Mouse (Mus musculus): ENCODE data around the gene Gadl1. TPM values are rescaled to one million over a fixed set of nuclear protein-coding genes. Genes with fewer than 3 reads are reported as not detected.

Gene Gadl1
- polyA plus RNA-seq, 1 experiment from 2014 or later, result 0.54 TPM

DNA sequence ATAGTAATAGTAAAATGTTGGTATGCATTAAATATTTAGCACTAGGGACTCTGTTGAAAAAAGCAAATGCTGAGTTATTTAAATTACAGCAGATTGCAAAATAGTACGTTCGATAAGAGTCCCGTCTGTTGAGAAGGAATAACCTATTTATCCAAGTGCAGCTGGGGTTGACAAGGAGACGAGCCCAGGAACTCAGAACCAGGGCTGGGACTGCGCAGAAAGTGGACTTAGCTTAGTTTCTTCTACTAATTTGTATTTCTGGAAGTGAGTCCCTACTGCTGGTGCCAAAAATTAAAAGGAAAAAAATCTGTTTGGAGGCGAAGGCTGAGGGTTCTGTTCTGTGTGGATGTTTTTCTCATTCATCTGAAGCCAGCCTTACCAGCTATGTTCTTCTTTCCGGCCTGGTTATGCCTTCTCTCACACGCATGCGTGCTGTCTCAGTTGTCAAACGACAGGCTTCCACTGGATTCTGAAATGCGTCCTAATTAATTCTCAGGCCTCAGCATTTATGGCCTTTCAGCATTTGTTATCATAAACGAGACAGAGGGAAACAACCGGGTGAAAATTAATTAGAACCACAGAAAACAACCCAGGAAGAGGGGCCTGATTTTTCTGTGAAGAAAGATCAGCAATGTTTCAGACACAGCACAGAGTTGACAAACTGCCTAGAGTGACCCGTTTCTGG is 6.5 kb downstream of the Gadl1 start:
- Histone ChIP-seq H3K4me2 (no peak overlapping the region), H3K27me3 (ENCODE audit: insufficient read depth, low read length) (no peaks in the 10 kb centered on the region), H3K4me1 (ENCODE audit: insufficient read depth) (no peaks in the 10 kb centered on the region), H3K9ac (no peak overlapping the region), H3K9me3 (ENCODE audit: low read depth, low read length) (no peaks in the 10 kb centered on the region), H3K36me3 (ENCODE audit: insufficient read depth) (no peaks in the 10 kb centered on the region), H3K4me3 (ENCODE audit: low read depth, low read length) (no peak overlapping the region), H3K27ac (ENCODE audit: low read depth) (no peak overlapping the region)
- DNase-seq (peak; percentile 50), ATAC-seq (ENCODE audit: insufficient read depth) (no peak)
- 43% methylated on average over 14 of the region's 14 CpGs for WGBS
- no peak for TF ChIP-seq CTCF (IDR thresholded peaks at IDR 0.05; ENCODE audit: low read depth)

DNA sequence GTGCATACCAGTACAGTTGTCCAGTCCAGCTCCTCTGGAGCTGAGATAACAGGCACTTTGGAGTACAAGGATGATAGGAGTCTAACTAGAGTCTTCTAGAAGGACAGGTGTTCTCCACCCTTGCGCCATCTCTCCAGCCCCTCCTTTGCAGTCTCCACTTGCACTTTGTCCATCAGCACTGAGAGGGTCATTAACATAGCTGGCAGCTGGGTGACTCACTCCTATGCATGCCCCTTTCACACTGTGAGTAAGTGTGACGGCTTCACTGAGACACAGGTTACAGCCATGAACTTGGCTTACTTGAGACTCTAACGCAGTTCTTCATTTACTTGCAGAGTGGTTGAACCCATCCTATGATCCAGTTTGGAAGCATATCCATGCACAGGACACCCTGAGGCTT is 10.5 kb downstream of the Gadl1 start:
- H3K27ac ChIP-seq (ENCODE audit: low read depth), result no peak overlapping the region
- no peak for TF ChIP-seq CTCF (IDR thresholded peaks at IDR 0.05; ENCODE audit: low read depth)
- H3K27me3 ChIP-seq (ENCODE audit: insufficient read depth, low read length), result no peaks in the 10 kb centered on the region
- no peaks in the 10 kb centered on the region for H3K4me1 ChIP-seq (ENCODE audit: insufficient read depth)
- H3K36me3 ChIP-seq (ENCODE audit: insufficient read depth), result no peaks in the 10 kb centered on the region
- ATAC-seq (ENCODE audit: insufficient read depth) (no peak), DNase-seq (no peak)
- no peak overlapping the region for H3K4me3 ChIP-seq (ENCODE audit: low read depth, low read length)
- 86% methylated on average over 3 of the region's 3 CpGs for WGBS
- no peaks in the 10 kb centered on the region for H3K9me3 ChIP-seq (ENCODE audit: low read depth, low read length)
- H3K4me2 ChIP-seq, result no peak overlapping the region
- H3K9ac ChIP-seq, result no peak overlapping the region

DNA sequence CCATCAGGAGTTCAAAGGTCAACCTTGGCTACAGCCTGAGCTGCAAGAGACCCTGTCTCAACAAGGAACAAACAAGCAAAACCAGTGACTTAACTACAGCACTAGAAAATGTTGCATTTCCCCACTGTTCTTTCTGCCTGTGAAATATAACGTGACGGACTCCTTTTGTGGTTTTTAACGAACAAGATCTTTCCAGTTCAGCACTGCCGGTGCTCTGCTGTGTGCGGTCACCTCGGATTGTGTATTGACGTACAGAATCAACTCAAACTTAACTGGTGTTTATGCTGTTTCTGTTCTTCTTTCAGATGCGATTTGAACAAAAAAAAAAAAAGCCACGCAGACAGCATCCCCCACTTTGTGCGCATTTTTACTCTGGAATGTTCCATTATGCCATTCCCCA is 13.4 kb downstream of the Gadl1 start:
- TF ChIP-seq CTCF (IDR thresholded peaks at IDR 0.05; ENCODE audit: low read depth), result no peak
- Histone ChIP-seq H3K27ac (ENCODE audit: low read depth) (no peak overlapping the region), H3K36me3 (ENCODE audit: insufficient read depth) (no peaks in the 10 kb centered on the region), H3K27me3 (ENCODE audit: insufficient read depth, low read length) (no peaks in the 10 kb centered on the region), H3K9me3 (ENCODE audit: low read depth, low read length) (no peaks in the 10 kb centered on the region), H3K9ac (no peak overlapping the region), H3K4me1 (ENCODE audit: insufficient read depth) (no peaks in the 10 kb centered on the region), H3K4me3 (ENCODE audit: low read depth, low read length) (no peak overlapping the region), H3K4me2 (no peak overlapping the region)
- ATAC-seq (ENCODE audit: insufficient read depth) (no peak), DNase-seq (no peak)
- 89% methylated on average over 10 of the region's 10 CpGs for WGBS

DNA sequence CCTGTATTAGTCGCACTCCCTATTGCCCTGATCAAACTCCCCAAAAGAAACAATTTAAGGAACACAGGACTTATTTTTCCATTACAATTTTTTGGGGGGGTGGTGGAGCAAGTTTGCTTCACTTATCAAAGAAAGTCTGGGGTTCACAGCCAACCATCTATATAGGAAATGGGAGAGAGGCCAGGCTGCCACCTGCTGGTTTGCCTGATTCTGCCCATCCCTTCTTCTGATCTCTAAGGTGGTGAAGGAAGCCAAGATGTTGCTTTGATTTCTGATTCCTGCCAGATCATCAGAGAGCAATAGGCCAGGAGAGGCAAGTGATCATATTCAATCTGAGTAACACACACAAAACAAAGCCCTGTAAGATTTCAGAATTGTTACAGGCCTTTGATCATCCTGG is 14.8 kb downstream of the Gadl1 start:
- 92% methylated on average over 1 of the region's 1 CpGs for WGBS
- no peak overlapping the region for H3K27ac ChIP-seq (ENCODE audit: low read depth)
- no peak overlapping the region for H3K4me3 ChIP-seq (ENCODE audit: low read depth, low read length)
- H3K4me2 ChIP-seq, result no peak overlapping the region
- no peak for DNase-seq
- ATAC-seq (ENCODE audit: insufficient read depth), result no peak
- H3K9me3 ChIP-seq (ENCODE audit: low read depth, low read length), result no peaks in the 10 kb centered on the region
- H3K9ac ChIP-seq, result no peak overlapping the region
- no peaks in the 10 kb centered on the region for H3K4me1 ChIP-seq (ENCODE audit: insufficient read depth)
- TF ChIP-seq CTCF (IDR thresholded peaks at IDR 0.05; ENCODE audit: low read depth), result 0 out of 2 replicates have a peak, but pooled peaks have one; percentile 9
- H3K27me3 ChIP-seq (ENCODE audit: insufficient read depth, low read length), result no peaks in the 10 kb centered on the region
- H3K36me3 ChIP-seq (ENCODE audit: insufficient read depth), result no peaks in the 10 kb centered on the region

DNA sequence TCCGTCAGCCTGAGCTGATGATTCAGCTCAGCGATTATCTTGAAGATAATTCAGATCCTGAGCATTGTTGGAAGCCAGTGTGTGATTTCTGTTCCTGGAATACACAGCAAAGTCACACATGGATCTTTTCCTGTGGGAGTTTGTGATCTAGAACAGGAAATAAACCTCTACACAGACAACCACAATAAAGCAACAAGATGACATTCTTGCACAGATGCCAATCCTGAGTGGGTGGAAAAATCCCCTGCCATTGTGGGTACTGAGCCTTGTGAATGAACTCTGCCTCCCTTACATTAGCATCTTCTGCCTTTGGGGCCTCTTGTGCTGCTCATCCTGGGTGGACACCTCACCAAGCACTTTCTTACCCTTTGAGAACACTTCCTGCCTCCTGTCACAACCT is 22.5 kb downstream of the Gadl1 start:
- no peak for ATAC-seq (ENCODE audit: insufficient read depth)
- no peak overlapping the region for H3K4me3 ChIP-seq (ENCODE audit: low read depth, low read length)
- no peaks in the 10 kb centered on the region for H3K4me1 ChIP-seq (ENCODE audit: insufficient read depth)
- no peak for TF ChIP-seq CTCF (IDR thresholded peaks at IDR 0.05; ENCODE audit: low read depth)
- H3K36me3 ChIP-seq (ENCODE audit: insufficient read depth), result no peaks in the 10 kb centered on the region
- H3K9me3 ChIP-seq (ENCODE audit: low read depth, low read length), result no peaks in the 10 kb centered on the region
- no peak for DNase-seq
- 47% methylated on average over 2 of the region's 2 CpGs for WGBS
- no peaks in the 10 kb centered on the region for H3K27me3 ChIP-seq (ENCODE audit: insufficient read depth, low read length)
- H3K9ac ChIP-seq, result no peak overlapping the region
- H3K4me2 ChIP-seq, result no peak overlapping the region
- H3K27ac ChIP-seq (ENCODE audit: low read depth), result no peak overlapping the region

DNA sequence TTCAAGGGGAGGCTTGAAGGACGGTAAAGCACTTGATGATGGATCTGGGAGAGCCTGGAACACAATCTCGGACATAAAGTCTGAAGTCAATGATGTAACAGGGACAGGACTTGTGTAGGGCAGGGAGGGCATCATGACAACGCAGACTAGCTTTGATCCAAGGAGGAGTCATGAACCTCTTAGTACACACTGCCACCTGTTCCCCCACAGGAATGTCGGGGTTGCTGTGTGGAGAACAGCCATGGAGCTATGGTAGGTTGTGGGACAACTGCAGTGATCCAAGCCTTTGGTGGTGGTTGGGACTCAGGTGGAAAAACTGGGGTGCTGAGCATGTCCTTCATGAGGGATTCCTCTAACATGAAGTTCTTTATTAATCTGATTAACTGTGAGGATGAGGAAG is 23.5 kb downstream of the Gadl1 start:
- WGBS, result 84% methylated on average over 4 of the region's 4 CpGs

DNA sequence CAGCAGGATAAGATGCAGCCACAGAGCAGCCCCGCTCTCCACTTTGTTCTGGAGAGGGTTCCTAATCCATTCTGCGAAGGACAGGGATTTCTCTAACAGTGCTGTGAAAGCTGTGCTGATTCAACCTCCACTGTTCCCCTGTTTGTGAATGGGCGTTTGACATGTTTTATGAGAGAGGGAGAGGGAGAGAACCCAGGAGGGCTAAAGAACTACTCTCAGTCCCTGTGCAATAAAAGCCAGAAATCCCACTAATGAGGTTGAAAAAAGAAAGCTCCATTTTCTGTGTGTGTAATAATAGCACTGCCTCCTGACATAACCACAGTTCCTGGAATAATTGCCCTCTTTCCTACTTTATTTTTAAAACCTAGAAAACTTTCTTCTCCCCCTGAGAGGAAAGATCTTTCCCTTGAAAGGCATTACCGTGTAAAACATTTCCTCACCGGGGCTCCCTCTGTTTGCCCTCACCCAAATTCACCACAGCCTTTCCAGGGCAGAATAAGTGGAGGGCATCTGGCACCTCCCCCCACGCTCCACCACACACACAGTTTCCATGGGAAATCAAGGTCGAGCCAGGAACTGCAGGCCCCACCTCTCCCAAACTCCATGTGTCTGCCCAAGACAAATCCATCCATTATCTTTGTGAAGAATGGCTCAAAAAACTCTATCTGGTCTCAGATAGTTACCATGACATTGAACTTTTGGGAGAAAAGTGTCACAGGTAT is 24.1 kb downstream of the Gadl1 start:
- H3K9me3 ChIP-seq (ENCODE audit: low read depth, low read length), result no peaks in the 10 kb centered on the region
- no peaks in the 10 kb centered on the region for H3K4me1 ChIP-seq (ENCODE audit: insufficient read depth)
- no peak overlapping the region for H3K27ac ChIP-seq (ENCODE audit: low read depth)
- DNase-seq (no peak), ATAC-seq (ENCODE audit: insufficient read depth) (no peak)
- no peak for TF ChIP-seq CTCF (IDR thresholded peaks at IDR 0.05; ENCODE audit: low read depth)
- no peak overlapping the region for H3K4me2 ChIP-seq
- no peaks in the 10 kb centered on the region for H3K27me3 ChIP-seq (ENCODE audit: insufficient read depth, low read length)
- H3K4me3 ChIP-seq (ENCODE audit: low read depth, low read length), result no peak overlapping the region
- H3K9ac ChIP-seq, result no peak overlapping the region
- WGBS, result 55% methylated on average over 7 of the region's 7 CpGs
- H3K36me3 ChIP-seq (ENCODE audit: insufficient read depth), result no peaks in the 10 kb centered on the region

More for the DNA sequence above, 23.5 kb downstream of the Gadl1 start:
- H3K4me2 ChIP-seq, result no peak overlapping the region
- H3K4me3 ChIP-seq (ENCODE audit: low read depth, low read length), result no peak overlapping the region
- no peaks in the 10 kb centered on the region for H3K36me3 ChIP-seq (ENCODE audit: insufficient read depth)
- H3K27me3 ChIP-seq (ENCODE audit: insufficient read depth, low read length), result no peaks in the 10 kb centered on the region
- no peak for ATAC-seq (ENCODE audit: insufficient read depth)
- H3K4me1 ChIP-seq (ENCODE audit: insufficient read depth), result no peaks in the 10 kb centered on the region
- H3K9me3 ChIP-seq (ENCODE audit: low read depth, low read length), result no peaks in the 10 kb centered on the region
- TF ChIP-seq CTCF (IDR thresholded peaks at IDR 0.05; ENCODE audit: low read depth), result no peak
- no peak overlapping the region for H3K27ac ChIP-seq (ENCODE audit: low read depth)
- DNase-seq, result no peak
- no peak overlapping the region for H3K9ac ChIP-seq

Data from lung, embryonic 14.5 days (tissue).